Mouse (Mus musculus) lung, embryonic 14.5 days (tissue): ENCODE measurements at regions not wholly inside any gene's neighbourhood (a gene's known extent, or its start where the extent isn't known, plus 50 kb on each side); places are given as distances from the start of the nearest gene placed in this dataset.

Experiments
- ATAC-seq: fragments of 200-750 bp; cut with Nextera tagmentation; 2 replicates; pipeline ENCODE4 v1.8.0; 2017; ENCODE audit warnings: mild to moderate bottlenecking, moderate TSS enrichment, moderate library complexity; ENCODE audit not compliant: insufficient read depth
- DNase-seq: peaks from one replicate; pipeline ENCODE4 v3.0.0-alpha.2; 2015
- H3K27ac ChIP-seq: fragments of 300-500 bp; sonication (generic); 2 replicates; pipeline ENCODE4 v1.5.1; 2014; ENCODE audit warnings: low read depth, mild to moderate bottlenecking, moderate library complexity
- H3K27me3 ChIP-seq: fragments of 300-500 bp; sonication (generic); 2 replicates; pipeline ENCODE4 v1.6.1; 2014; ENCODE audit warnings: low read length, control low read depth; ENCODE audit not compliant: insufficient read depth
- H3K36me3 ChIP-seq: fragments of 300-500 bp; sonication (generic); 2 replicates; pipeline ENCODE4 v1.6.1; 2014; ENCODE audit warnings: control low read depth; ENCODE audit not compliant: insufficient read depth
- H3K4me1 ChIP-seq: fragments of 300-500 bp; sonication (generic); 2 replicates; pipeline ENCODE4 v1.6.1; 2014; ENCODE audit warnings: antibody characterized with exemption, control low read depth; ENCODE audit not compliant: insufficient read depth
- H3K4me2 ChIP-seq: fragments of 300-500 bp; sonication (generic); 2 replicates; pipeline ENCODE4 v1.6.1; 2014; ENCODE audit warnings: mild to moderate bottlenecking
- H3K4me3 ChIP-seq: fragments of 300-500 bp; sonication (generic); 2 replicates; pipeline ENCODE4 v1.5.1; 2014; ENCODE audit warnings: low read depth, low read length
- H3K9ac ChIP-seq: fragments of 300-500 bp; sonication (generic); 2 replicates; pipeline ENCODE4 v1.6.1; 2014
- H3K9me3 ChIP-seq: fragments of 300-500 bp; sonication (generic); 2 replicates; pipeline ENCODE4 v1.6.1; 2016; ENCODE audit warnings: low read depth, low read length, control low read depth
- CTCF ChIP-seq: IDR thresholded peaks from 2 replicates; pipeline ENCODE4 v1.5.1; 2016; ENCODE audit warnings: antibody characterized with exemption, low read depth
- WGBS: fragments of 180-500 bp; shearing (Covaris S2); extraction: QIAGEN DNeasy Blood & Tissue Kit; methylation state at CpG from one replicate; pipeline ENCODE4 v1.1.7; 2014; 5-methylcytosine and 5-hydroxymethylcytosine counted together

- H3K27me3 ChIP-seq: no peaks in the 10 kb centered on the region
- TF ChIP-seq CTCF: no peak
- no peaks in the 10 kb centered on the region for H3K36me3 ChIP-seq
- 75% methylated on average over 6 of the region's 6 CpGs for WGBS
- no peak overlapping the region for H3K9ac ChIP-seq
- no peak overlapping the region for H3K27ac ChIP-seq
- no peak overlapping the region for H3K4me3 ChIP-seq
- H3K9me3 ChIP-seq: no peaks in the 10 kb centered on the region
- ATAC-seq (no peak), DNase-seq (peak; percentile 40)
- H3K4me1 ChIP-seq: no peaks in the 10 kb centered on the region
- H3K4me2 ChIP-seq: no peak overlapping the region
These were observed 60.1 kb upstream of the Prickle1 start for GRCm38 (mm10) chr15:93655743-93656142.

GRCm38 (mm10) chr15:93655243-93655642, 59.6 kb upstream of the Prickle1 start:
- no peaks in the 10 kb centered on the region for H3K36me3 ChIP-seq
- H3K9ac ChIP-seq: no peak overlapping the region
- no peak overlapping the region for H3K4me3 ChIP-seq
- ATAC-seq (no peak), DNase-seq (no peak)
- H3K27me3 ChIP-seq: no peaks in the 10 kb centered on the region
- H3K9me3 ChIP-seq: no peaks in the 10 kb centered on the region
- H3K27ac ChIP-seq: no peak overlapping the region
- no peaks in the 10 kb centered on the region for H3K4me1 ChIP-seq
- WGBS: 87% methylated on average over 6 of the region's 6 CpGs
- TF ChIP-seq CTCF: no peak
- no peak overlapping the region for H3K4me2 ChIP-seq

- H3K27me3 ChIP-seq: no peaks in the 10 kb centered on the region
- no peak for ATAC-seq
- no peaks in the 10 kb centered on the region for H3K4me1 ChIP-seq
- no peak overlapping the region for H3K4me3 ChIP-seq
- WGBS: 93% methylated on average over 1 of the region's 1 CpGs
- TF ChIP-seq CTCF: no peak
- no peak overlapping the region for H3K9ac ChIP-seq
- no peak overlapping the region for H3K4me2 ChIP-seq
- no peaks in the 10 kb centered on the region for H3K9me3 ChIP-seq
- H3K36me3 ChIP-seq: no peaks in the 10 kb centered on the region
- DNase-seq: no peak
- H3K27ac ChIP-seq: no peak overlapping the region
These were observed 57.7 kb upstream of the Prickle1 start for GRCm38 (mm10) chr15:93653378-93653777.

- 47% methylated on average over 14 of the region's 14 CpGs for WGBS
- TF ChIP-seq CTCF: no peak
- Histone ChIP-seq H3K4me2 (no peak overlapping the region), H3K27me3 (no peaks in the 10 kb centered on the region), H3K9me3 (no peaks in the 10 kb centered on the region), H3K36me3 (no peaks in the 10 kb centered on the region), H3K9ac (no peak overlapping the region), H3K4me1 (no peaks in the 10 kb centered on the region), H3K27ac (no peak overlapping the region), H3K4me3 (no peak overlapping the region)
- ATAC-seq (peak; percentile 47; the same call in 1 of the 2 replicates), DNase-seq (peak; percentile 44)
These were observed 55.5 kb upstream of the Prickle1 start for GRCm38 (mm10) chr15:93650981-93651757.

- H3K9me3 ChIP-seq: no peaks in the 10 kb centered on the region
- H3K27me3 ChIP-seq: no peaks in the 10 kb centered on the region
- no peak for DNase-seq
- H3K4me2 ChIP-seq: no peak overlapping the region
- H3K4me3 ChIP-seq: no peak overlapping the region
- H3K27ac ChIP-seq: no peak overlapping the region
- no peaks in the 10 kb centered on the region for H3K4me1 ChIP-seq
- no peak overlapping the region for H3K9ac ChIP-seq
- ATAC-seq: no peak
- WGBS: 76% methylated on average over 2 of the region's 2 CpGs
- TF ChIP-seq CTCF: no peak
- no peaks in the 10 kb centered on the region for H3K36me3 ChIP-seq
These were observed 54.4 kb upstream of the Prickle1 start for GRCm38 (mm10) chr15:93650009-93650522.

- no peak for ATAC-seq
- Histone ChIP-seq H3K36me3 (no peaks in the 10 kb centered on the region), H3K27me3 (no peaks in the 10 kb centered on the region), H3K4me2 (no peak overlapping the region), H3K9me3 (no peaks in the 10 kb centered on the region), H3K9ac (no peak overlapping the region), H3K27ac (no peak overlapping the region), H3K4me1 (no peaks in the 10 kb centered on the region), H3K4me3 (no peak overlapping the region)
- 76% methylated on average over 4 of the region's 4 CpGs for WGBS
- TF ChIP-seq CTCF: no peak
- DNase-seq: no peak
These were observed 53.0 kb upstream of the Prickle1 start for GRCm38 (mm10) chr15:93648646-93649045.

GRCm38 (mm10) chr15:93646820-93647219, 51.1 kb upstream of the Prickle1 start:
- Histone ChIP-seq H3K27ac (no peak overlapping the region), H3K4me3 (no peak overlapping the region), H3K4me1 (no peaks in the 10 kb centered on the region), H3K27me3 (no peaks in the 10 kb centered on the region), H3K4me2 (no peak overlapping the region), H3K9ac (no peak overlapping the region), H3K36me3 (no peaks in the 10 kb centered on the region), H3K9me3 (no peaks in the 10 kb centered on the region)
- TF ChIP-seq CTCF: no peak
- 80% methylated on average over 3 of the region's 3 CpGs for WGBS
- ATAC-seq (no peak), DNase-seq (no peak)
